Mouse (Mus musculus) C2C12 (cell line): ENCODE results near the gene Adamtsl5. TPM values are rescaled to one million over a fixed set of nuclear protein-coding genes. Genes with fewer than 3 reads are reported as not detected.

Source experiments
- H3K27me3 ChIP-seq: one replicate; pipeline ENCODE4 v1.6.1; 2011; ENCODE audit not compliant: control insufficient read depth, insufficient read depth, insufficient read length
- H3K36me3 ChIP-seq: one replicate; pipeline ENCODE4 v1.6.1; 2011; ENCODE audit not compliant: control insufficient read depth, insufficient read depth
- H3K4me3 ChIP-seq: one replicate; pipeline ENCODE4 v1.5.1; 2011; ENCODE audit warnings: mild to moderate bottlenecking, control low read depth; ENCODE audit not compliant: poor library complexity, insufficient read depth, severe bottlenecking
- H3K79me2 ChIP-seq: one replicate; pipeline ENCODE4 v1.6.1; 2011; ENCODE audit not compliant: control insufficient read depth, insufficient read depth
- H3K79me3 ChIP-seq: one replicate; pipeline ENCODE4 v1.6.1; 2011; ENCODE audit warnings: low read depth, control low read depth
- H3ac ChIP-seq: one replicate; pipeline ENCODE3; 2011; ENCODE audit warnings: low read depth; ENCODE audit not compliant: control insufficient read depth, insufficient read length
- CEBPB ChIP-seq: IDR thresholded peaks from one replicate; pipeline ENCODE4 v1.6.1; 2011; ENCODE audit warnings: low read depth, mild to moderate bottlenecking, control low read depth, moderate library complexity
- CTCF ChIP-seq: IDR thresholded peaks from one replicate; pipeline ENCODE4 v1.5.1; 2011; ENCODE audit not compliant: control insufficient read depth, insufficient read depth, insufficient read length
- FOSL1 ChIP-seq: IDR thresholded peaks from one replicate; pipeline ENCODE4 v1.8.0; 2011; ENCODE audit warnings: mild to moderate bottlenecking, low read length; ENCODE audit not compliant: poor library complexity, insufficient read depth, severe bottlenecking
- MAX ChIP-seq: IDR thresholded peaks from one replicate; pipeline ENCODE4 v1.6.1; 2011; ENCODE audit warnings: mild to moderate bottlenecking, control low read depth
- MYOD1 ChIP-seq: IDR thresholded peaks from one replicate; pipeline ENCODE4 v1.6.1; 2011; ENCODE audit warnings: low read depth; ENCODE audit not compliant: control insufficient read depth, insufficient read length
- MYOG ChIP-seq: IDR thresholded peaks from one replicate; pipeline ENCODE4 v1.6.1; 2011; ENCODE audit not compliant: control insufficient read depth, insufficient read length; ENCODE audit errors: extremely low read depth
- USF1 ChIP-seq: IDR thresholded peaks from one replicate; pipeline ENCODE4 v1.6.1; 2011; ENCODE audit warnings: low read depth, mild to moderate bottlenecking, control low read depth, moderate library complexity
- polyA plus RNA-seq: library from polyadenylated mRNA; unstranded; fragments of >200 nt; fragmentation: generic; extraction: Trizol; gene quantifications from one replicate; pipeline ENCODE4 v1.2.1, GENCODE M21; 2012; ENCODE audit warnings: missing spikeins

The Adamtsl5 gene
- polyA plus RNA-seq, 1 experiment, result 18.3 TPM

DNA sequence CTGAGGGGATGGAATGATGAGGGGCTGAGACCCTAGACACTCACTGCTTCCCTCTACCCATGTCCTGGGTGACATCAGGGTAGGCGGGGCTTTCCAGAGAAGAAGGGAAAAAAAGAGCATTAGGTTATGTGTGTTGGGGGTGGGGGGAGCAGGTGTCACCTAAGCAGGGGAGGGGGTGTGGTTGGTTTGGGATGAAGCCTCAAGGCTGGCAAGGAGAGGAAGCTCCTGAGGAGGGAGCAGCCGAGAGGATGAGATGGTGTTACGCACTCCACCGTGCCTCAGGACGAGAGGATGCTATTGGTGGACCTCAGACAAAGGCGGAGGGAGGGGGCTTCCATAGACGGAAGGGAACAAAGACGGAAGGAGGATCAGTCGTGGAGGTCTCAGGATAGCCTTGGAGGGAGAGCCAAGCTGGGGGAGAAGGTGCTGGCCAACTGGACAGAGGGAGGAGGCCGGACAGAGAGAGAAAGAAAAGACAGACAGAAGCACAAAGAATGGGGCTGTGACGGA, 47.5 kb downstream of the Adamtsl5 start:
- TF ChIP-seq CTCF (no peak), MYOD1 (no peak)
- Histone ChIP-seq H3K4me3 (no peak overlapping the region), H3K79me3 (no peaks in the 10 kb centered on the region), H3K27me3 (peaks cover 41% of the 10 kb centered on the region), H3K79me2 (no peaks in the 10 kb centered on the region), H3ac (no peak overlapping the region), H3K36me3 (no peaks in the 10 kb centered on the region)

DNA sequence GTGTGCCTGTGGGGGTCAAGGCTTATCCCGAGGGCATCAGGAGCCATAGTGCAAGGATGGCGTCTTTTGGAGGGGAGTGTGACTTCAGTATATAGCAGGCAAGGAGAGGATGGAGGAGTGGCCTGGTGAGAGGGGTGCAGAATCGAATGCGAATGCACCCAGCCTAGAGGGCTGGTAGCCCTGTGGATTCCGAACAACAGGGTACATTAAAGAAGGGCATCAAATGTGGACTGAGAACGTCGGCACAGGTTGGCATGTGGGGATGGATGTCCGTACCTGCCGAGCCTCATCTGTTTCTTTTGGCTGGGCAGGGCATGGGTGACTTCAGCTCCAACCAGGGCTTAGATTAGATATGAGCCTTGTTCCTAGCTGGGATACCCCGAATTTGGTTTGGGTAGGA, 48.4 kb downstream of the Adamtsl5 start:
- Histone ChIP-seq H3K36me3 (peaks cover 7% of the 10 kb centered on the region), H3ac (no peak overlapping the region), H3K79me3 (no peaks in the 10 kb centered on the region), H3K79me2 (peaks cover 4% of the 10 kb centered on the region), H3K27me3 (peaks cover 32% of the 10 kb centered on the region), H3K4me3 (no peak overlapping the region)
- no peak for TF ChIP-seq FOSL1
- no peak for TF ChIP-seq CEBPB
- TF ChIP-seq MYOD1, result no peak
- no peak for TF ChIP-seq MYOG
- TF ChIP-seq USF1, result no peak
- no peak for TF ChIP-seq MAX
- TF ChIP-seq CTCF, result no peak

DNA sequence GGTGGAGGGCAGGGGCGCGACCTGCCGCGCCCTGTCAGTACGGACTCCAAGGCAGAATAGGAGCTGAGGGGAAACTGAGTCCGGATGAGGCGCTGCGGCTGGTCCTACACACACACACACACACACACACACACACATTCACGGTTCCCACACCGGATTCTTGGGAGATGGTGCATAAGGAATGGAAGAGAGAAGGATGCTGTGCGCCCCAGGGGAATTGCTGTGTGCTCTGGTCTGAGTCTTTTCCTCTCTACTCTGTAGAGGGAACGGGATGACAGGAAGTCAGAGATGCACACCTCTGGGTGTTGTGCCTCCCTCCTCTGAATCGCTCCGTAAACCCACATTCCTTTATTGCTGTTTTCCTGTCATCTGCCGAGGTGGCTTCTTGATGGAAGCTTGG, 48.9 kb downstream of the Adamtsl5 start:
- H3ac ChIP-seq, result no peak overlapping the region
- peaks cover 12% of the 10 kb centered on the region for H3K36me3 ChIP-seq
- TF ChIP-seq FOSL1, result no peak
- no peak for TF ChIP-seq CTCF
- no peak for TF ChIP-seq MAX
- no peak for TF ChIP-seq MYOD1
- no peak for TF ChIP-seq CEBPB
- H3K4me3 ChIP-seq, result no peak overlapping the region
- H3K27me3 ChIP-seq, result peaks cover 31% of the 10 kb centered on the region
- peaks cover 9% of the 10 kb centered on the region for H3K79me2 ChIP-seq
- no peaks in the 10 kb centered on the region for H3K79me3 ChIP-seq

DNA sequence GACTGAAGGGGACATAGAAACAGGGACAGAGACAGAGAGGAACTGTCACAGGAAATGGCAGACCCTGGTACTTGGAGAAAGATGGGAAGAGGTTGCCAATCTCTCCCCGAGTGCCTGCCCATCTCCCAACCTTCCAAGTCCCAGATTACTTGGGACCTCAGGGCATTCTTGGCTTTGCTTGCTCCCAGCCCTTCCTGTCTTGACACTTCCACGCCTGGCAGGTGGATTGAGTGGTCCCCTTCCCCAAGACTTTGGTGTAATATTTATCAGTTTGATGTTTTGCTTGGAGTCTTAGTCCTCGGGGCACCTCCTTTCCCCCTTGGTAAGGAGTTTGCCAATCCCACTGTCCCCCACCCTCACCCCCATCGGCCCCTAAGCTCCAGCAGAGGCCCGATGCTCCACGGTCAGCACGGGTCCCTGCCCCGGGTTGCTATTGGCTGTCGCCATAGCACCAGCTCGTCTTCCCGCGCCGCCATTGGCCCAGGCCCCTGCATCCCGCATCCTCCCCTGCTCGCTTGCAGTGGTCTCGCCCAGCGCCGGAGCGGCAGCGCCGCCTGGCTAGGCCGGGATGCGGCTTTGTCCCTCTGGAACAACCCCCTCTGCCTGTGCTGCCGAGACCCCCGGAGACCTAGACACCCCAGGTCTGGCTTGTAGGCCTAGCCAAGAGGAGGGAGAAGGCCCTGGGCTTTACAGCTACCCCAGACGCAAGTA, 49.5 kb downstream of the Adamtsl5 start:
- Histone ChIP-seq H3ac (no peak overlapping the region), H3K4me3 (no peak overlapping the region), H3K79me2 (peaks cover 15% of the 10 kb centered on the region), H3K27me3 (peaks cover 31% of the 10 kb centered on the region), H3K36me3 (peaks cover 18% of the 10 kb centered on the region), H3K79me3 (peaks cover 4% of the 10 kb centered on the region)
- no peak for TF ChIP-seq MAX
- no peak for TF ChIP-seq MYOG
- no peak for TF ChIP-seq CEBPB
- TF ChIP-seq USF1, result no peak
- no peak for TF ChIP-seq CTCF
- TF ChIP-seq FOSL1, result no peak

DNA sequence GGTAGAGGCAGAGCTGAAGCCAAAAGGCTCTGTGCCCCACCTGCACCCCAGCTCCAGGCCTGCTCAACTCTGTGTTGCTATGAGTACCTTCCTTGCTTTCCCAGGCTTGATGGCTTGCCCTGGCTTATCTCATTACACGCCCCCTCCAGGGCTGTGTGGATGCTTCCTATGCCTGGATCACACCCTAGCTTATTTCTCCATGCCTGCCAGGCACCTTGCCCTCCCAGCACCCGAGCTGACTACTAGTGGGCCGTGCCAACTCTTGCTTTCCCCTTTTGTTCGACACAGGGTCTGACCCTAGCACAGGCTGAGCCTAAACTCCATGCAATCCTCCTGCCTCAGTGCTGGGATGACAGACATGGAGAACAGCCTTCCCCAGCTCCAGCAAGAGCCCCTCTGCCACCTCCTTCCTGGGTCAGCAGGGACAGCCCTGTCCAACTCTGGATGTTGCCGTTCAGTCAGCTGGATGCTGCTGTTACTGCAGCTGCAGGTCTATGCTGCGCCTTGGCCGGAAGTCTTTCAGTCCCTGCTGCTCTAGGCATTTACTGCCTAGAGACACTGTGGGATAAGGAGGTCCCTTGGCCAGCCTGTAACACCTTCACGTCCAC, 50.6 kb downstream of the Adamtsl5 start:
- TF ChIP-seq MYOD1 (no peak), FOSL1 (no peak), MAX (no peak), USF1 (no peak), CTCF (no peak), CEBPB (no peak), MYOG (no peak)
- Histone ChIP-seq H3K4me3 (no peak overlapping the region), H3K36me3 (peaks cover 29% of the 10 kb centered on the region), H3ac (no peak overlapping the region), H3K79me3 (peaks cover 15% of the 10 kb centered on the region), H3K79me2 (peaks cover 26% of the 10 kb centered on the region), H3K27me3 (peaks cover 31% of the 10 kb centered on the region)

DNA sequence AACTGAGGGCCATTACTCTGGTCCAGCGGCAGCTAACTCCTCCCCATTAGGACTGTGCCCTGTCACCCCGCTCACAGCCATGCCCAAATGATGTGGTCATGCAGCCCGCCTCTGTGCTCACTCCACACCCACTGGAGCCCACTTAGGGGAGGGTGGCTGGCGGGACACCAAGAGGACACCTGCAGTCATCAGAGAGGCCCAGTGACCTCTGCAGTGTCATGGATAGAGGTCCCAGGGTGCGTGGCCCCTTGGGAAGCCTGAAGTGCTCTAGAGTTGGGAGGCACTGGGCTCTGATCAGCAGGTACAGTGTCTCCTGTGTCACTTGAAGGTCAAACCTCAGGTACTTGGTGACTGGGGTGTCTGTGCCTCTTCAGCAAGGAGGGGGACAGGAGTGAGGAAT, 51.4 kb downstream of the Adamtsl5 start:
- TF ChIP-seq MYOD1 (no peak), MAX (no peak), MYOG (no peak), CEBPB (no peak)
- Histone ChIP-seq H3ac (no peak overlapping the region), H3K27me3 (peaks cover 31% of the 10 kb centered on the region), H3K4me3 (no peak overlapping the region), H3K79me3 (peaks cover 17% of the 10 kb centered on the region), H3K36me3 (peaks cover 29% of the 10 kb centered on the region), H3K79me2 (peaks cover 31% of the 10 kb centered on the region)
